Mouse (Mus musculus): ENCODE results near the gene Rcan1. TPM values are rescaled to one million over a fixed set of nuclear protein-coding genes. Genes with fewer than 3 reads are reported as not detected.
A peak's percentile ranks its signal among the peaks of the same experiment; 100 is the strongest.

The Rcan1 gene
- polyA plus RNA-seq, 1 experiment from 2014 or later, result 79.7 TPM

DNA sequence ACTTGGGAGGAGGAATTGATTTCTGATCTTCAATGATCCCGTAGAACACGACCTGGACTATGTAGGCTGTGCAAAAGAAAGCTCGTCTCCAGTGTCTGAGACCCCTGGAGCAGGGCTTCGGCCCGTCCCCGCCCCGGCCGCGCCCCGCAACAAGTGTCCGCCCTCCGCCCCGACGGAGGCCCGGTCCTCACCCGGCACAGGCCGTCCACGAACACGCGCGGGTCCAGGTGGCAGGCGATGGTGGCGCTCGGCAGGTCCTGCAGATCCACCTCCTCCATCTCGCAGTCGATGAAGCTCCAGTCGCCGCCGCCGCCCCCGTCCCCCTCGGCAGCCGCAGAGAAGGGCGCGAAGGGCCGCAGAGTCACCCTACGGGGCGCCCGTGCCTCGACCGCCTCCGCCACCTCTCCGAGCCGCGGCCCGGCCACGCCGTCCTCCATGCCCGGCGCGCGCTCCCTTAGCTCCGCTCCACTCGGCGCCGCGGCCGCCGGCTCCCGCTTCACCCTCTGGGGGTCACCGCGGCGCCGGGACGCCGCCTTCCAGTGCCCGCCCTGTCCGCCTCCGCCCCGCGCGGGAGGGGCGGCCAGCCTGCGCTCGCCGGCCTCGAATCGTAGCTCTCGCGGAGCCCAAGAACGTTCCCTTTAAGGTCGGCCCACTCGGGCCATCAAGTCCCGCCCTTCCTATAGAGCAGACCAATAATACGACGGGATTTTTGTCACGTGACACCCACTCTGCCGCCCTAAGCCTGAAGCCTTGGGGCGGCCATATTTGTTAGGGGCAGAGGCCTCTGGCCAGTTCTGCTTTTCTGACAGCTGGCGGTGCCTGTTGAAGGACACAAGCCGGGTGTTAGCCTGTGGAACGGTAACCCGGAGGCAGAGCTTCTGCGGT is 4.8 kb downstream of the Rcan1 start:
- peak; percentile 98 for ATAC-seq (ENCODE audit: low FRiP score, low read depth)
- H3K27me3 ChIP-seq, result no peaks in the 10 kb centered on the region
- H3K4me3 ChIP-seq, result peak overlapping the region; percentile 96
- H3K4me1 ChIP-seq (replicated peaks), result peaks cover 31% of the 10 kb centered on the region
- peak overlapping the region; percentile 60 for H3K9ac ChIP-seq
- WGBS, result under 1% methylated on average over 93 of the region's 94 CpGs
- H3K4me2 ChIP-seq, result peak overlapping the region; percentile 68
- no peaks in the 10 kb centered on the region for H3K9me3 ChIP-seq
- H3K27ac ChIP-seq (replicated peaks), result peak overlapping the region; percentile 86
- H3K36me3 ChIP-seq, result no peaks in the 10 kb centered on the region

DNA sequence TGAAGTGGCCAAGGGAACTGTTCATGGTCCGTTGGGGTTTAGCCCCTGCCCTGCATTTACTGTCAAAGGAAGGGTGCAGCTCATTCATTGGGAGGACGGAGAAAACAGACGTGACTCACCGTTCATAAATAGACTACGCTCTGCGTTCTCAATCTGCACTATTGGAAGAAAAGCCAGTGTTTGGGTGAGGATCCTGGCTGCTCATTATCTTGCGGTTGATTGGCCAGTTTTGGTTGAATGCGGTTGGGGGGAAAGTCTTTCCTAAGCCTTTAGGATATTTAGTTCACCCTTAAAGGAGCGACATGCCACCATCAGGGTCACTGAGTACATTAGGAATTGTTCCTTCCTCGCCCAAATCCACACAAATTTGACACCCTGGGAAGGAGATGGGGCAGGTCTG is 5.4 kb downstream of the Rcan1 start:
- peak overlapping the region; percentile 86 for H3K27ac ChIP-seq (replicated peaks)
- WGBS, result 6% methylated on average over 10 of the region's 10 CpGs
- no peaks in the 10 kb centered on the region for H3K36me3 ChIP-seq
- ATAC-seq (ENCODE audit: low FRiP score, low read depth), result no peak
- no peaks in the 10 kb centered on the region for H3K27me3 ChIP-seq
- peaks cover 31% of the 10 kb centered on the region for H3K4me1 ChIP-seq (replicated peaks)
- H3K9ac ChIP-seq, result peak overlapping the region; percentile 60
- peak overlapping the region; percentile 96 for H3K4me3 ChIP-seq
- no peaks in the 10 kb centered on the region for H3K9me3 ChIP-seq
- peak overlapping the region; percentile 68 for H3K4me2 ChIP-seq

DNA sequence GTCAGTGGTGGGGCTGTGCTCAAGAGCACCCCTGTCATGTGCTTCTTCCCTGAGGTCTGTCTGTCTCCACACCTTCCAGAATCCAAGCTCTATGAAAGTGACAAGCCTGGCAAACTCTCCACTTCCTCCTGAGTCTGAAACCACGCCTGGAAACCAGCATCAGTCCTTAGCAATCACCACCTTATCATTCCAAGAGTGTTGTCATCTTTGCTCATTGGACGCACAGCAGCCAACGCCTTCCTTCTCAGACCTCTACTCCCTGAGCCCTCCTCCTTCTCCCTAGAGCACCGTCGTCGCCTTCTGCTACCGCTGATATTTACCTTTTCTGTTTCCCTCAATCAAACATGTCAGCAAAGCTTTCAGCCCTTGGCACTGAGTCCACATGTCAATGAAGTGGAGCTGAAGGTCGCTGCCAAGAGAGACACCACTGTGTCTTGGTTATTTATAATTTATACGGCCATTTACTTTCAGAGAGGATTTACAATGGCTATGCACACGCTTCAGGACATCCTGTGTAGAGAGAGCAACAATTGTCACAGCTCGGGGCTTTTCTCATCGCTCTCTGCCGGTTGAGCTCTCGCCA is 6.2 kb downstream of the Rcan1 start:
- WGBS, result 18% methylated on average over 14 of the region's 14 CpGs
- Histone ChIP-seq H3K4me2 (peak overlapping the region; percentile 68), H3K4me1 (replicated peaks) (peaks cover 31% of the 10 kb centered on the region), H3K36me3 (no peaks in the 10 kb centered on the region), H3K9ac (peak overlapping the region; percentile 60), H3K9me3 (no peaks in the 10 kb centered on the region), H3K27me3 (no peaks in the 10 kb centered on the region), H3K27ac (replicated peaks) (0 out of 2 replicates have a peak overlapping the region, but pooled peaks have one; percentile 86), H3K4me3 (peak overlapping the region; percentile 96)
- no peak for ATAC-seq (ENCODE audit: low FRiP score, low read depth)

DNA sequence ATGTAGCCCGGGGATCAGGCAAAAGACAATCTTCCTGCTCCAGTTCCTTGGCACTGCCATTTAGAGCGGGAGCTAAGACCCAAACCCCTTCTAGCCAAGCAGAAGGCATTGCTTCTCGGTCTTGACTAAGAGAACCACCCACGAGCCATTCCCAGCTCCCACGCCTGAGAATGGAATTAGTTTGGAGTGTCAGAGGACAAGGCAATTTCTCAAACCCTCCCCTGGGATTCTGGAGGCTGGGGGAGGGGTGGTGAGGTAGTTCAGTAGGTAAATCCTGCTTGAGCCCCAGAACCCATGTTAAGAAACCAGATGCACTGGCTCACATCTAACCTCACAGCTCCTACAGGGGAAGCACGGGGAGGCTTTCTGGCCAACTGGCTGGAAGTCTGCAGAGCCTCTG is 9.3 kb downstream of the Rcan1 start:
- peaks cover 33% of the 10 kb centered on the region for H3K4me1 ChIP-seq (replicated peaks)

DNA sequence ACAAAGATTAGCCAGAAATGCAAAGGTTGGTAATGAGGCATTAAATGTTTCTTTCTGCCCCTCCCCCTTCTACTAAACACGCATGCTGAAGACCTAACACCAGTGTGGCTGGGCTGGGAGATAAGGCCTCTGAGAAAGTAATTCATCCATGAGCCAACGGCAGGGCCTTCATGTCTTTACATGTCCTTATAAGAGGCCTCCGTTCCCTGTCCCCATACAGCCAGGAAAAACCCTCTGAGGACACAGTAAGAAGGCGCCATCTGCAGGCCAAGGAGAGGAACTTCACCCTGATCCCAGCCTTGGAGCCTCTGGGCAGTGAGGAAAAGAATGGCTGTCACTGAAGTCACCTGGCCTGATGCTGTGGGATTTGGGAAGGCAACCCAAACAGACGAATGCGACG is 13.1 kb downstream of the Rcan1 start:
- H3K4me3 ChIP-seq, result no peak overlapping the region
- H3K4me1 ChIP-seq (replicated peaks), result peaks cover 9% of the 10 kb centered on the region; the same call in 1 of the 2 replicates
- H3K36me3 ChIP-seq, result no peaks in the 10 kb centered on the region
- H3K9me3 ChIP-seq, result no peaks in the 10 kb centered on the region
- 24% methylated on average over 7 of the region's 7 CpGs for WGBS
- H3K4me2 ChIP-seq, result no peak overlapping the region
- H3K27me3 ChIP-seq, result no peaks in the 10 kb centered on the region
- no peak overlapping the region for H3K27ac ChIP-seq (replicated peaks)
- peak; percentile 50 for ATAC-seq (ENCODE audit: low FRiP score, low read depth)
- no peak overlapping the region for H3K9ac ChIP-seq

More for the DNA sequence above, 9.3 kb downstream of the Rcan1 start:
- Histone ChIP-seq H3K27me3 (no peaks in the 10 kb centered on the region), H3K4me3 (no peak overlapping the region), H3K9ac (no peak overlapping the region), H3K9me3 (no peaks in the 10 kb centered on the region), H3K4me2 (no peak overlapping the region), H3K27ac (replicated peaks) (no peak overlapping the region), H3K36me3 (no peaks in the 10 kb centered on the region)
- no peak for ATAC-seq (ENCODE audit: low FRiP score, low read depth)
- WGBS, result 76% methylated on average over 6 of the region's 6 CpGs

DNA sequence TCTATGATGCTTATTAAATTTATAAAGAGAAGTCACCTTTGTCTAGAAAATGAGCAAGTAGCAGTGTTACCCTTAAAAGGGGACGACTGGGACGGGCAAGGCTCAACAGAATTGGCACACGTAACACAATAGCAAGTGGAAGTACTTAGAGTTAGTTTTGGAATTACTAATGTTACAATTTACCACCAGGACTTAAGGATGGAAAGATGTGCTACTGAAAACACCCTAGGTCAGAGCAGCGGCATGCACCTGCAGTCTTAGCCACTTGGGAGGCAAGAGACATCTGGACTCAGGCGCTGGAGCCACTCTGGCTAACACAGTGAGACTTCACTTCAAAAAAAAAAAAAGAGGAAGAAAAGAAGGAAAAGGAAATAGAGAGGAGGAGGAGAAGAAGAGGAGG is 14.7 kb downstream of the Rcan1 start:
- no peak overlapping the region for H3K9ac ChIP-seq
- no peak overlapping the region for H3K27ac ChIP-seq (replicated peaks)
- no peak for ATAC-seq (ENCODE audit: low FRiP score, low read depth)
- H3K27me3 ChIP-seq, result no peaks in the 10 kb centered on the region
- no peaks in the 10 kb centered on the region for H3K9me3 ChIP-seq
- peaks cover 12% of the 10 kb centered on the region; the same call in 1 of the 2 replicates for H3K4me1 ChIP-seq (replicated peaks)
- no peaks in the 10 kb centered on the region for H3K36me3 ChIP-seq
- WGBS, result 92% methylated on average over 5 of the region's 5 CpGs
- no peak overlapping the region for H3K4me2 ChIP-seq
- H3K4me3 ChIP-seq, result no peak overlapping the region

DNA sequence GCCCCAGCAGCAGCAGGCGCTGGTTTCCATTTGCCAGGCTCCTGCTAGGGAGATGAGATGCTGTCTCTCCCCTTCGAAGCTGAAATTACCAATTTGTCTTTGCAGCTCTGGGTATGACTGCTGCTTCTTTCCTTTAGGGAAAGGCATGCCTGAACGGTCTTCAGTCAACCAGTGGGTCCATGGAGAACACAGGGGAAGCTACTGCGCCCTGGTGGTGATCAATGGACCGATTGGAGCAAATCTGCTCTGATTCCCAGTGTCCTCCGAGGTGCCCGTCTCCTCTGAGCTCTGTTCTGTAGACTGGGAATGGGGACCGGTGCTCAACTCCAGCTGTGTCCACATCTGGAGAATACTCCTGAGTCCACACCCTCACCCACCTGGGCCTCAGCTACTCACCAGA is 15.2 kb downstream of the Rcan1 start:
- Histone ChIP-seq H3K36me3 (no peaks in the 10 kb centered on the region), H3K4me3 (no peak overlapping the region), H3K27ac (replicated peaks) (no peak overlapping the region), H3K4me2 (no peak overlapping the region), H3K4me1 (replicated peaks) (peaks cover 12% of the 10 kb centered on the region), H3K9me3 (no peaks in the 10 kb centered on the region), H3K9ac (no peak overlapping the region), H3K27me3 (no peaks in the 10 kb centered on the region)
- ATAC-seq (ENCODE audit: low FRiP score, low read depth), result no peak
- WGBS, result 60% methylated on average over 8 of the region's 8 CpGs

DNA sequence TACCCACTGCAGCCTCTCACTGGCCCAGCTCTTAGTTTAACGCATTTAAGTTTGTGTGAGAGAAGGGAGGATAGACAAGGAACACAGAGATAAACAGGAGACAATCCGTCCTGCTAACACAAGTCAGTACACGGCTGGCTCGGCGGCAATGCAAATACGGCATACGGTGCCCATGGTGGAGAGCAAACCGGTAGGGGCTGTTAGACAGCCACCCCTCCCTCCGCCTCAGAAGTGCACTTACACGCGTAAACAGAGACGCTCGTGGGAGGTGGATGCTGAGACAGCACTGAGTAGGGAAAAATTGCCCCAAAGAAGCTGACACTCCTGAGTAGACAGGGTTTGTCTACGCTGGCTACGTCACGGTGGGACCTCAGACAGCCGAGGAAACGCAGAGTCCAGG is 16.2 kb downstream of the Rcan1 start:
- no peaks in the 10 kb centered on the region for H3K36me3 ChIP-seq
- no peak for ATAC-seq (ENCODE audit: low FRiP score, low read depth)
- no peak overlapping the region for H3K9ac ChIP-seq
- H3K27me3 ChIP-seq, result no peaks in the 10 kb centered on the region
- H3K9me3 ChIP-seq, result no peaks in the 10 kb centered on the region
- H3K4me1 ChIP-seq (replicated peaks), result peaks cover 12% of the 10 kb centered on the region
- H3K27ac ChIP-seq (replicated peaks), result no peak overlapping the region
- H3K4me3 ChIP-seq, result no peak overlapping the region
- 90% methylated on average over 18 of the region's 18 CpGs for WGBS
- H3K4me2 ChIP-seq, result no peak overlapping the region

DNA sequence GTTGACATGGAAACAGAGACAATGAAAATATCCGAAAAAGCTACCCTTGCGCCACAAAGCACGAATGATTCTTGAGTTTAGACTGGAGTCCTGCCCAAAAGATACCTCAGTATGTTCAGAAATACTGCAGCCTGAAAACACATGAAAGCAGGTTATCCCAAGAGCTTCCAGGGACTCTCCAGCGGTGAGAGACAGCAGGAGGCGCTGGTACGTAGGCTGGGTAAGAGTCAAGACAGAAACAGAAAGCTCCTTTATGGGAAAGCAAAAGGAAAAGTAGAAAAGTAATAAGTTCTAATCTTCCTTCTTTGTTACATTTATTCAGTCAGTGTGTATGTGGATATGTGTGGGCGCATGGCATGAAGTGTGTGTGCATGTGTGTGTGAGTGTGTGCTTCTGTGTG is 16.7 kb downstream of the Rcan1 start:
- no peak overlapping the region for H3K9ac ChIP-seq
- no peak for ATAC-seq (ENCODE audit: low FRiP score, low read depth)
- no peak overlapping the region for H3K4me3 ChIP-seq
- no peaks in the 10 kb centered on the region for H3K27me3 ChIP-seq
- 86% methylated on average over 7 of the region's 7 CpGs for WGBS
- H3K36me3 ChIP-seq, result no peaks in the 10 kb centered on the region
- no peak overlapping the region for H3K4me2 ChIP-seq
- H3K9me3 ChIP-seq, result no peaks in the 10 kb centered on the region
- no peak overlapping the region for H3K27ac ChIP-seq (replicated peaks)
- peaks cover 12% of the 10 kb centered on the region for H3K4me1 ChIP-seq (replicated peaks)

DNA sequence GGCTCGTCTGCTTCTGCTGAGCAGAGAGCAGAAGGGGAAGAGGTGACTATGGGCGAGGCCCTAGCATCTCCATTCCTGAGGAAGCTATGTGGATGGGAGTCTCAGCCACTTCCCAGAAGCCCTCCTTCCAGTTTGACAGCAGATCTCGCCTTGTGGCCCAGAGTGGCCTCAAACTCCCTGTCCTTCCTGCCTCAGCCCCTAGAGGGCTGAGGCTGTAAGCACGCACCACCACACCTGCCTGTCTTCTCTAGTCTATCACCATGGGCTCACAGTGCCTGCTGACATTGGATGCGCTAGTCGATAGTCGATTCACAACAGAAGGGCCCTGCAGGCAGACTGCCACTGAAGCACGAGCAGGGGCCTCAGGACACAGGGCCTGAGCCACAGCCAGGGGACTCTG is 18.1 kb downstream of the Rcan1 start:
- Histone ChIP-seq H3K27ac (replicated peaks) (no peak overlapping the region), H3K9me3 (no peaks in the 10 kb centered on the region), H3K36me3 (no peaks in the 10 kb centered on the region), H3K4me2 (no peak overlapping the region), H3K4me1 (replicated peaks) (peaks cover 12% of the 10 kb centered on the region), H3K27me3 (no peaks in the 10 kb centered on the region), H3K9ac (no peak overlapping the region), H3K4me3 (no peak overlapping the region)
- 59% methylated on average over 8 of the region's 8 CpGs for WGBS
- no peak for ATAC-seq (ENCODE audit: low FRiP score, low read depth)

DNA sequence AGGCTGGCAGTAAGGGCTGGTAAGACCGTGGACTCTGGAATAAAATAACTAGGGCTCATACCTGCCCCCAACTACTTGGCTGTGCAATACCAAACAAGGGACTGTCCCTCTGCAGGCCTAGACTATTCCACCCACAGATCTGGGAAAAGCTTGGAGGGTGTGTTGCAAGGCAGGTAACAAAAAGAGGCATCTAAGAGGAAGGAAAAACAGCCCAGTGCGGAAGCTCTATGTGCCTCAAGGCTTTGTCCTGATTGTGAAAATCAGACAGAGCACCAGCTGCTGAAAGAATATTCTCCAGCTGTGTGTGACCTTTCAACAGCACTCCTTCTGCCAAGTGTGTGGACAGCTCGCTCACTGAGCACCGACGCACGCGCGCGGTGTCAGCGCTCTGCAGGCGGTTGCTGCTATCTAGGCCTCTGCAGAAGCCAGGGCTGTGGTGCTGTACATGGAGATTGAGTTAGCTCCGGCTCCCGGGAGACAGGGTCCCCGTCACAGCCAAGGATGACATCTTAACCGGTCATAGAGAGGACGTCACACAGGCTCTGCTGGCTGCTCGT is 19.1 kb downstream of the Rcan1 start:
- no peaks in the 10 kb centered on the region for H3K36me3 ChIP-seq
- no peaks in the 10 kb centered on the region for H3K9me3 ChIP-seq
- WGBS, result 77% methylated on average over 17 of the region's 17 CpGs
- no peak for ATAC-seq (ENCODE audit: low FRiP score, low read depth)
- no peaks in the 10 kb centered on the region for H3K27me3 ChIP-seq
- H3K4me1 ChIP-seq (replicated peaks), result peaks cover 7% of the 10 kb centered on the region; the same call in 1 of the 2 replicates
- no peak overlapping the region for H3K9ac ChIP-seq
- no peak overlapping the region for H3K4me2 ChIP-seq
- H3K27ac ChIP-seq (replicated peaks), result no peak overlapping the region
- no peak overlapping the region for H3K4me3 ChIP-seq

DNA sequence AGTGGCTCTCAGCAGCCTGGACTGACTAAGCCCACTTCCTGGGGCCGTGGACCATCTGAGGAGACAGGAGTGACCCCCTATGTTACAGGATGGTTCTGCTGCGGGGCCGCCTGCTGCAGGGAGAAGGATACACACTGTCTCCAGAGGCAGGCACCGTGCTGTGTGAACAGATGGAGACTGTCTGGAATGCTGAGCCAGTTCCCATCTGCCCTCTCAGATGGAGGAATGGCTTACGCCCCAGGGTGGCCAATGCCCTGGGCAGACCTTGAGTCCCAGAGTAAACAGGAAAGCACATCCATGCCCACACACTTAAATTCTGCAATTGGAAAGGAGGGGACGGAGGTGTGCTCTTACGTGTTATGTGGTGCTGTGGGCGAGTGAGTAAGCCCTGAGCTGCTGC is 20.3 kb downstream of the Rcan1 start:
- H3K27ac ChIP-seq (replicated peaks), result no peak overlapping the region
- no peak overlapping the region for H3K4me2 ChIP-seq
- no peak overlapping the region for H3K9ac ChIP-seq
- H3K9me3 ChIP-seq, result no peaks in the 10 kb centered on the region
- no peak for ATAC-seq (ENCODE audit: low FRiP score, low read depth)
- H3K36me3 ChIP-seq, result no peaks in the 10 kb centered on the region
- H3K4me1 ChIP-seq (replicated peaks), result peaks cover 4% of the 10 kb centered on the region; the same call in 1 of the 2 replicates
- 77% methylated on average over 8 of the region's 8 CpGs for WGBS
- H3K4me3 ChIP-seq, result no peak overlapping the region
- no peaks in the 10 kb centered on the region for H3K27me3 ChIP-seq
